Mouse (Mus musculus) megakaryocyte-erythroid progenitor cell, adult 5-6 weeks (primary cell): ENCODE measurements around the gene Zic1. TPM values are rescaled to one million over a fixed set of nuclear protein-coding genes. Genes with fewer than 3 reads are reported as not detected.

ENCODE experiments used
- ATAC-seq: replicated peaks from 2 replicates; pipeline ENCODE4 v1.8.0; 2016; ENCODE audit warnings: mild to moderate bottlenecking, inconsistent platforms; ENCODE audit not compliant: severe bottlenecking, poor library complexity, low FRiP score, low TSS enrichment
- total RNA-seq, 2 experiments: library from RNA; stranded (forward) in 1 of 2; stranded (reverse) in 1 of 2; fragments of 200-1000, 215-1000 nt in 1 of 2; fragments of >200 nt in 1 of 2; fragmentation: Nextera tagmentation in 1 of 2; gene quantifications; 2 replicates each; pipeline ENCODE4 v1.2.3; 2014 to 2017

The Zic1 gene
- not detected in 2 replicates for total RNA-seq (2014; fragmentation: Nextera tagmentation)
- total RNA-seq (2017): not detected in 2 replicates

DNA sequence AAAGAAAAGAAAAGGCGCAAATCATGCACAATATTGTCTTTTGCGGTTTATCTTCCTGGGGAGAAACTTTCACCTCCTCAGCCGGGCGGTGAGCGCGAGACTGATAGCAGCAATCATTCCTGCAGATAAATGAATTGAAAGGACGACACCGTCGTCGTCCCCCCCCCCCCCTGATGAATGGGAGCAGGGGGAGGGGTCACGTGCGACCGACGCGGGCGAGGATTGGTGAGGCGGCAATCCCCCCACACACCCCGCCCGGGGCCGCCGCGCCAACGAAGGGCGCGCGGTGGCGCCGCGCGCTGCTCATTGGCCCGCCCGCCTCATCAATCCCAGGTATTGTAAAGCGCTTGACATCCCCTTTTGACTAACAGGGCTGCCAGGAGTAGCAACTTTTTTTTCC lies at the start of gene Zic1:
TSS of gene Zic1 (minus strand) at position 147 of the 400 bp plus-strand sequence.
- ATAC-seq: no peak

DNA sequence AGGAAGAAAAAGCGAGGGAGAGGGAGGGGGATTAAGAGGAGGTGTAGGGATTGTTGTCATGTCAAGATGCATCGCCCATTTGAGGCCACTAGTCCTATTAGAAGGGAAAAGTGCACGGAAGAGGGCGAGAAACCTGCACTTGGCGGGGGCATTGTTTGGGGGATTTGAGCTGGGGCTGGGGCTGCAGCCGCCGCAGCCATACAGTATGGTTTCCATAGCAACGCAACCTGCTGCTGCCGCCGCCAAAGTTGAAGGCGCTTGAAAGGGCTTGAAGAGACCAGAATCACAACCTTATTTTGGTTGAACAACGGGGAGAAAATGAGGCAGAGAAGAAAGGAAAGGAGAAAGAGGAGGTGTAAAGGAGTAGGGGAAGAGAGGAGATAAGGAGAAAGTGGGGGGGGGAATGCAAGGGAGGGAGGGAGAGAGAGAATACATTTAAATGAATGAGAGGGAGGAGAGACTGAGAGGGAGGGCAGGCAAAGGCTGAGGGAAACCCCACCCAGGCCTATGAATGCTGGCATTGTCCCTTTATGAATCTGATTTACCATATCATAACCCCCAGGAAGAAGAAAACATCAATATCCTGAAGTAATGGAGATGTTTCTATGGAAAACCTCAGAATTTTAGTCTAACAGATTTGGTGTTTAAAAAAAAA lies 48.5 kb upstream of the Zic1 start:
- ATAC-seq: no peak

DNA sequence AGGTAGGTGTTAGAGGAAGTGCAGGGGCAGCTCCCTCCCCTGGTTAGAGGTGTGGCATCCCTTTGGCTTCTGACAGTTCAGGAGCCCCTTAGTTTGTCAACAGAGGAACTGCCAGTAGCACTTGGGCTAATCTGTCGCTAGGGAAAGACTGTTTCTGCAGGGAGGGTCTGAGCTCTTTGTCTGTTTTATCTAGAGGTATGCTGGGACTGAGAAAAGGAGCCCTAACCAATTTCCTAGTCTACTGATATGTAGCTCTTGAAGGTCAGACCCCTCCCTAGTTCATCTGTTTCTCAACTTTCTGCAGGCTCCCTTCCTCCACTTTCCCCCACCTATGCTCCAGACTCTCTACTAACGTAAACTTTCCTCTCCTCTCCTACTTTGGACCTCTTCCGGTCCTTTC lies 44.2 kb upstream of the Zic1 start:
- no peak for ATAC-seq

DNA sequence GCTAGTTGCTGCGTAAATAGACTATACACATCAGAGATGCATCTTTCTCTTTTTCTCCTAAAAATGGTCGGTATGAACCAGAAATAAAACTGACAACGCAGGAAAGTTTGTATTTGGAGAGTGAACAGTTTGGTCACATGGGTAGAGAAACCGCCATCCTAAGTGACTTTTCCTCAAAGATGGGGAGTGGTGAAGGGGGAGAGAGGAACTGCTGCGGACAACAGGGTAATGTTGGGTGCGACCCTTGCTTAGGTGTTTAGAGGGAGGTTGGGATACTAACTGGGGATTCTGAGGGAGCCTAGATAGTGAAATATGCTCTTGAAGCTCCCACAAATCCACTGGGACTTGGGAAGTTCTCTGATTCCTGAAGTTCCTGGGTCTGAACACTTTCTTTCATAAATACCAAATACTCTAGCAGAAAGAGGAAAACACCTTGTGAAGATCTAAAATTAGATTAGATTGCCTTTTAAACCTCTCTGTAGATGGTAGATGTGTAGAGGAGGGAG lies 40.7 kb upstream of the Zic1 start:
- no peak for ATAC-seq

DNA sequence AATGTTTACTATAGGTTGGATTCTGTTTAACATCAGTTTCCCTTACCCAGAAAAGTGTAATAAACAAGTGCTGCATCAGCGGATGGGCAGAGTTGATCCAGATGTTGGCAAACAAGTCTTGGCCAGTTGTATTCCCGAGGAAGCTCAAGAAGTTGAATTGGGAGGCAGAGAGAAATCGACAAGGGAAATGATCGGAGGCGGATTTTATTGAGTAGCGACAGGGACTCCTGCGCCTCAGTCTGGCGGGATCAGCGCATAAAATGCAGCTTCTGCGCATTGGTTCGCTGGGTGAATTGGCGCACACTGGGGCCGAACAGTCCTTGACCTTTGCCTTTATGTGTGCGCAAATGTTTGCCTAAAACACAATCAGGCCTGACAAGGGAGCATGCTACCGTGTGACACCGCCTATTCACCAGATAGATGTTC lies 40.2 kb upstream of the Zic1 start:
- no peak for ATAC-seq

DNA sequence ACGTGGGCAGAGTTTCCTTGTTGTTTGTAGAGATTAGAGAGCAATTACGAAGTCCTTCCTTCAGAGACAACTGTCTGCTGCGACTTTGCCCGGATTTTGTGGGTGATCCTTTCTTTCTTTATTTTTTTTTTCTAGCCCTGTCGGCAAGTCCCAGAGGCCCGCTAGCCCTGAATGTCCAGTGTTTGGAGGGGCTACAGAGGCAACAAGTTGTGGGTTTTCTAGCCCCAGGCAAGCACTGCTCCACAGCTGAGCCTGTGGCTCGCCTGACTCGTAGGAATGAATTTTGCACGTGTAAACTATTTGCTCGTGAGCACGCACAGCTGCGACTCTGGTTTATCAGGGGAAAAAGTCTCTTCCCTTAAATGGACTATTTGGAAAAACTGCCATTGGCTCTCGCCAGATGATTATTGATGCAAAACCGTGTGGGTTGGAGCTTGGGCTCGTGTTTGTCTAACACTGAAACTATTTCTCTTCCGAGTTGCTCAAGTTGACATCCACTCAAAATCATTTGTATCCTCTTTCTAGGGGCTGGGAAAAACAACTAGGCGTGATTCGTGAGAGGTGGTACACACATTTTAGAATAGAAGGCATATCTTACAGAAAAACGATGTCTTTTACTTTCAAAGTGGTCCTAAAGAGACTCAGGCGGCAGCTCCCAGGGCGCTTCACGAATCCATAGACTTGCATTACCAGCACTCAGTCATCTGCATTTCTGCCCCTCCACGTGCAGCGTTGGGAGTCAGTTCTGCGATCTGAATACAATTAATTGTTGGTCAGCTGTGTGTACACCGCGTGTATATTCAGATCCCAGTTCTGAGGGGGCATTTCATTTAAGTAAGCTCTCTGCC lies 39.5 kb upstream of the Zic1 start:
- ATAC-seq: no peak

DNA sequence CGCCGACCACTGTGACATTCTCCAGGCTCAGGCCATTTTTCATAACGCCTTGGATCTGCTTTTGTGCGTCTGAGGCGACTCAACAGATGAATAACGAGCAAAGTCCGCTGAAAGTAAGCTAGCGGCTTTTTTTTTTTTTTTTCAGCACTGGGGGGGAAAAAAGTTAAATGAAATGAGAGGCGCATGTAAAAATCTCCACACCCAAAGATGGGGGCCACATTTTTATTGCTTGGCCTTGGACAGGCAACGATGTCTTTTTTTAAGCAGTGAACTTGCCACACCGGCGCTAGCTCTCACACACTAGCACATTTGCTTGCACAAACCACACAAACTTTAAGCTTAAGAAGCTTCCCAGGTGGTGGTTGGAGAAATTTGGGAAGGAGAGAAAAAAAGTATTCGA lies 38.6 kb upstream of the Zic1 start:
- no peak for ATAC-seq

DNA sequence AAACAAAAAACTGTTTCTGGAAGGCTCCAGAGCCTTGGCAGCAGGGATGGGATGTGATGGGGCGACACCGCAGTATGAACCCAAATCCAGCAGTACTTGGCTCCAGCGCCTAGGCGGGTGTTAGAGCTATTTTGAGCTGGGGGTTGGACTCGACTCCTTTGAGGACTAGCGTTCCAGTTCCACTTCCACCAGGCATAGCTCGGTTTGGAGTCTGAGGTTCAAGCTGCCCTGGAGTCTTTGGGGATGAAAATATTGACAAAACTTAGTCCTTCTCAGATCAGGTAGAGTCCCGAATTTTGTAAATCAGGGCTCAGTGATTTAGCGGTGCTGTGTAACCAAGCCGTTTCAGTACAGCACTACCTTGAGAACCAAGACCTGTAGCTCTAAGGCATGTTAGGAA lies 35.9 kb upstream of the Zic1 start:
- ATAC-seq: no peak

DNA sequence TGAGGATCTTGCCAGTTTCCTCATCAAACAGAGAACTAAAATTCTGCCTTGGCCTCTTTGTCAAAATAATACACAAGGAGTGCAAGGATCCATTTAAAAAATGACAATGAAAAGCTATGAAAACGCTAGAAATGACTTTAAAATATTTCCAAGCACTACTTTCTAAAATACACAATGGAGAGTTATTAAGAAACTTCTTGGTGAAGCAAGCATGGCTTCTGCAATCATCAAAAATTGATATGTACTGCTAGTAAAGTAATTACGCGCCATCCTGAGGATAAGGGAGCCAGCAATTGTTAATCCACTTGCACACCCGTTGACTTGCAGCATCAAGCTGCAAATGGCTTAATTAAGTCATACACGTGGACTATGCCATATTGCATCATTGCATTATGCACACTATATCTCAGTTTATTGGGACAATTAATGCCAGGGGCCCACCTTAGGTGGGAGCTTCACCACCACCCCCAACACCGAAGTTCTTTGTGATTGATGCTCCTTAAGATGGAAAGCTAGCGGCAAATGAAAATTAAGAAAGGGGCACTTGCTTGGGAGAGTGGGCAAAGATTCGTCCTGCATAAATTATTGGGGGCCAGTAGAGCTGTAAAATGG lies 35.0 kb upstream of the Zic1 start:
- no peak for ATAC-seq

DNA sequence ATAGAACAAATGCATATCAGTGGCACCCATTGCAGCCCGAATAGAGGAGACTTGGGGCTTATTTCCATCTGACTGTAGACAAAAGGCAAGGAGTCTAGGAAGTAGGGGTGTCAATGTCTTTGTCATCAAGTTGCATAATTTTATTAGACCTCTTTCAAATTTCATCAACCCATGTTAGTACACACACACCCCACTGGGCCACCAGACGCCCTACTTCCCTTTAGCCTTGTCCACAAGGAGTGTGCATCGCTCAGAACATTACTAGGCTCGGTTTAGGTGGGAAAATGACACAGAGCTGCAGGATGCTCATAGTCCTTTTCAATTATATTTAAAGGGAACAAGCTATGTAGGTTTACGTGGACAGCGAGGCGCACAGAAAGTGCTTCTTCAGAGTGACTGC lies 34.4 kb upstream of the Zic1 start:
- ATAC-seq: no peak

DNA sequence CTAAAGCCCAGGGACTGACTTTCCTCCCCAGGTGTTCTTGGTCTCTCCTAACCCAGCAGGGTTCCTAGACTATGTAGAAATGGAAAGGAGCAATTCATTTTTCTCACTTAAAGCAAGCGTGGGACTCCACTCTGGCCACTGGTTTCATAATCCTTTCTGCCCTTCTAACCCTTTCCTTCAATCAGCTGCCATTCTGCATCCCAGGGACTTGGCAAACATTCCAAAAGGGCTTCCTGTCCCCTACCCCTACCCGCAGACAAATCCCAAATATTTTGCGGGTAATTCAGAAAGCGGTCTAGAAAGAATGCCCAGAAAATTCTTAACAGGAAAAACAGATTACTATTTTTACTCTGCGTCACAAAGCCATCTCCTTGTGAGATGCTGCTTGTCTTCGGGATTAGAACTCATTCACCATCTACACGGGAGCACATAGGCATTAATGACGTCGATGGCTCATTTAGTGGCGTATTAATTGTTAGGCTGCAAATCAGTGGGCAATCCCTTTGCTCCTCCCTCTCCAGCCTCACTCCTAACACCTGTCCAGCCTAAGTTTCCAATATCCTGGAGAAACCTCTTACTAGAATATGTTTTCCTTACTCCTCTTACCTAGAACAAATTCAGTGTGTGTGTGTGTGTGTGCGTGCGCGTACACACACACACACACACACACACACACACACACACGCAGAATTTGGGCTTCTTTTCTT lies 29.6 kb upstream of the Zic1 start:
- ATAC-seq: no peak

DNA sequence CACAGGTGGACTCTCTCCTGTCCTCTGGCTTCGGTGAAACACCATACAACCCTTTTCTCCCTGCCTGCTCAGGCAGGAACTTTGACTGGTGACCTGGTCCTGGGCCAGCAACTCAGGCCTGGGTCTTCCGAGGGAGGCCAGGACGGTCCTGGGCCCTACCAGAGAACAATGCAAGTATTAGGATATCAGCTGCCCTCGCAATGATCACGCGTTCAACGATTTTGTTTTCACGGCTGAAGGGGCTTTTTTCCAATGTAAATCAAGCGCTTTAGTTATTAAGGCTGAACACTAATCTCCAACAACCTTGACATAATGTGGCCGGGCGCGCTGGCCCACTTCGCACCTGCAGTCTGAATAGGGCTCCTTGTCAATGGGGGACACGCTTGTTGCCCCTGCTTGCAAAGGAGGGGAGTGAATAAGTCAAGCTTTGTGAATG lies 28.6 kb upstream of the Zic1 start:
- ATAC-seq: no peak

DNA sequence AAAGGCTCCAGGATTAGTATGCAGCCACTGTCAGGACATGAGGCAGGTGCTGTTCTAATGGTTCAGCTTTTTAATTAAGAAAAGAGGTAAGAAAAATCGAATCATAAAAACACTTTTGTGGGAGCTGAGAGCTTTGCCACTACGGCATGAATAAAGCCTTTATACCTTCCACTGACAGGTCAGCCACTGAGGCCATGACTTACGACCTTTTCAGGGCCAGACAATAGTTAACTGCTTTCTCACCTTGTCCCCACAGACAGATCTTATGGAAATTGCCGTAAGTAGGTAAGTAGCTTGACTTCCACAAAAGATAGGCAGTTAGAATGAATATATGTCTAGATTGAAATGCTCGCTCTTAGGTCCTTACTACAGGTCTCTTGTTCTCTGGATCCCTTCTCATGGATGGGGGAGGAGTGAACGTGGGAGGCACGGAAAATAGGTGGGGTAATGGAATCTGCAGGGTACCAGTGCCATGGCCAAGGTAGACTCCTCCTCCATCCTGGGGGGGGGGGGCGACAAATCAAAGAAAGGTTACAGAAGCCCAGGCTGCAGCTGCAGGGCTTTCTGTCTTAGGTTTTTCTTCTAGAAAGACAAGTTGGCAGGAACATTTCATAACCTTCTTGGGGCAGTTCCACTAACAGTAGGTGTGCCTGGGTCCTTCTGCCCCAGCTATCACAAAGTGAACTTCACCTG lies 27.9 kb upstream of the Zic1 start:
- no peak for ATAC-seq

DNA sequence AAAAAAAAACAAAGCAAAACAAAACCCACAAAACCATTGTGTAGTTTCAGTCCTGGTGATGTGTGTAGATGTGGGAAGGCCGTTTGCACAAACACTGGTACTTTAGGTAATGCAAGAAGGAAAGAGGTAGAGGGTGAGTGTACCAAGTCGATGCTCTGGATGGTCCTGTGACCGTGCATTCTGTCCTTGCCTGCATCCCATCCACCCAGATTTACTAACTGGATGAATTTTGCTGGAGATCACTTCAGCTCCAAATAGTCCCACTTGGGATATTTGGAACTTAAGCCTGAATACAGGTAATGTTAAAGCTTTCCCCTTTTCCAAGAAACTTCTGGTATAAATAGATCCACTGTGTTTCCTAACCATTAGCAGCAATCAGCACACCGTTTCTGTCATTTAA lies 22.6 kb upstream of the Zic1 start:
- no peak for ATAC-seq

DNA sequence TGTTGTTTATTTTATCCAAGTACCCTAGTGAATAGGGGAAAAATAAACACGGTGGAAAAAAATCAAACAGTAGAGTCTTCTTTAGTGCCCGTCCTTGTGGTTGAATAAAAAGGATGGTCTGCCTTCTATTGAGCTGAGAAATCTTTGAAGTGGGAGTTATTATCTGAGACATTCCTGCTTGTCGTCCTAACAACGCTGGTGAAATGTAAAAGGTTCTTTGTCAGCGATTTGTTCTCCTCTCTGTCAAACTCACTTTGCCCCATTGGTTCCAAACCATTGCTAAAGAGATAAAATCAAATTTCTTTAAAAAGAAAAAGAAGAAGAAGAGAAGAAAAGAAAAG lies 22.1 kb upstream of the Zic1 start:
- no peak for ATAC-seq

DNA sequence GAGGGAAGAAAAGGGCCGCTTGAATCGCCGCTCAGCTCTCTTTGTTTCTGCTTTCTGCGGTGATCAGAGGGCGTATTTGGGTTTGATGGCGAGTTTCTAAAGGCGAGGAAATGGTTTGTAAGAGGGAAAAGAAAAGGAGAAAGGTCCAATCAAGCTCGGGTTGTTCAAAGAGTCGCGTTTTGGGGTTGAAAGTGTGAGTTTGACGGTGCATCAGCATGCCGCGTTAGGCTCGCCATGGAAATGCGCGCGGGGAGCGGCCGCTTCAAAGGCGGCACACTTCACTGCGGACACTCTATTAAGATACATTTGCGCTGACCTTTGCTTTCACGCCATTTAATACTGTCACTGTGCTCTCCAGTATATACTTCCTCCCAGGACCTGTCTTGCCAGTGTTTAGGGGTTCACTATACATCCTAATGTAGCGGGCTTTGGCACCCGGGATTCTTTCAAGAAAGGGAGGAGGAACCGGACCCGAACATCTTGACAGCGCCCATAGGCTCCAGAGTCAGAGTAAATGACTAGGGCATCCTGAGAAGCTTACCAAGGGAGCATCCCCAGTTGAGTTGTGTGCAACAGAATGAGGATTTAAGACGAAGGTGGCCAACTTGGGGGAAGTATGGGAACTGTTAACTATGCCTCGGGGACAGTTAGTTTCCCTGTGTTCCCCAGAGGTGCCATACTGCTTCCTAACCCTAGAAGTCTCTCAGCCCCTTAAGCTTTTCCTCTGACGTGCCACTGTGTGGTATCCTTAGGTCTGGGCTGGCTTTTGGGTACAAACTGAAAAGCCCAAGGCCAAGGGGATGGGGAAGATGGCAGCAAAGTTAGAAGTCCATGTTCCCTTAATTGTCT lies 21.5 kb upstream of the Zic1 start:
- no peak for ATAC-seq

DNA sequence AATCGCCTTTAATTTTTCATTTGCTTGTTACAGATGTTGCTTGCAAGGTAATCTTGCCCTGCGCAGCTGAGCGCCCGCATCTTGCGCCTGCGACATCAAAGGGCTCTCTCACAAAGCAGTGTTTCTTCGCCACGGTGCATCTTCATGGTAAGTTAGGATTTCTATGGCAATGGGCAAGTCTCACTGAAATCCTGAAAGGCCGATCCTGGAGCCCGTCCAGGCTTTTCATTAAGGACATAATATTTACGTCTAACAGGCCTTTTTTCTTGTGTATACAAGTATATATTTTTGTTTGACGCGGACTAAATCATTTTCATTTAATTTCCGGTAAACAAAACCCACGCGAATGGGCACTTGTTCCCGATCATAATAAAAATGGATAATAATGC lies 20.9 kb upstream of the Zic1 start:
- ATAC-seq: no peak

DNA sequence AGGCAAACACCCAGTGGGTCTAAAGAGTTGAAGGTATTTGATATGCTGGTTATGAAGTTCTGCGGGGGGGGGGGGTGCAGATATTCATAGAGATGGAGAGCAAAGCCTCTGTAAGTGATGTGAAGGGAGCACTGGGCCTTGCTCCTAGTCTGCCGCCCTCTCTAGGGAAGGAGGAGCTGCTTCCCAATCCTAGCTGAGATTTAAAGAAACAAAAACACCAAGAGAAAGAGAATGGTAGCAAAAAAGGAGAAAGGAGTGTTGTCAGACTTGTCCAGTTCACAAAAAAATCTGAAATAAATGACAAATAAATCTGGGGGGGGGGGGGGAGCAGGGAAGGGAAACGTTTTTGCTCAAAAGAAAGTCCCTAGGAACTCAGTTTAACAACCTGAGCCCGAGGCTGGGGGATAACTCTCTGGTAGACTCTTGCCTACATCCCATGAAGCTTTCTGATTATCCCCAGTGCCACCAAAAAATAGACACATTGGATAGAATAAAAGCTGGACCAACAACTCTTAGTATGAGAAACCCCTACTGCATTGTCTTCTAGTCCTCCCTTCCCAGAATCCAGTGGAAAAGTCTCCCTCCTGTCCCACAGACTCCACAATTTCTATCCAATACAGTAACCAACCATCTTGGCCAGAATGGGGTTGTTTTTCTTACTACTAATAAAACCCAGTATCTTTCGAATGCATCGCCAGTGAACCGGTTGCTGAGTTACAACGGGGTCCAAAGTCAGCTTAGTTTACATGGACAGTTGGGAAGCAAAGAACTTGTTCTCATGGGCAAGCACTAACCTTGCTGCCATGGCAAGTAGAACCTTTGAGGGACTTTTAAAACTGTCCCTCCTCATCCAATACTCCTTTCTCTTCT lies 20.2 kb upstream of the Zic1 start:
- ATAC-seq: no peak
